Mouse (Mus musculus) G1E (cell line): Measurements from ENCODE around the gene Trim40.
"Not testable (repeated sequence)": the region's sequence is repeated elsewhere in the genome, so short reads cannot be mapped to it uniquely, and the experiment has no call there.

ENCODE experiments used
- CTCF ChIP-seq: IDR thresholded peaks from 2 replicates; pipeline ENCODE4 v1.5.1; 2012; ENCODE audit warnings: low read depth, low read length, inconsistent platforms, mixed read lengths
- TAL1 ChIP-seq: conservative IDR thresholded peaks from 2 replicates; pipeline ENCODE4 v1.6.1; 2012; ENCODE audit warnings: low read depth, low read length, inconsistent platforms, mixed read lengths

DNA sequence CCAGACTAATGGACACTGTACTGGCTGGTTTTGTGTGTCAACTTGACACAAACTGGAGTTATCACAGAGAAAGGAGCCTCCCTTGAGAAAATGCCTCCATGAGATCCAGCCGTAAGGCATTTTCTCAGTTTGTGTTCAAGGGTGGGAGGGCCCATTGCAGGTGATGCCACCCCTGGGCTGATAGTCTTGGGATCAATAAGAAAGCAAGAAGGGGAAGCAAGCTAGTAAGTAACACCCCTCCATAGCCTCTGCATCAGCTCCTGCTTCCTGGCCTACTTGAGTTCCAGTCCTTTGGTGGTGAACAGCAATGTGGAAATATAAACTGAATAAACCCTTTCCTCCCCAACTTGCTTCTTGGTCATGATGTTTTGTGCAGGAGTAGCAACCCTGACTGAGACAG, 1.6 kb upstream of the Trim40 start:
- TF ChIP-seq TAL1, CTCF: not testable (repeated sequence)
